Mouse (Mus musculus) ES-E14 (cell line): ENCODE data around the gene Ada. TPM values are rescaled to one million over a fixed set of nuclear protein-coding genes. Genes with fewer than 3 reads are reported as not detected.

ENCODE experiments used
- DNase-seq: peaks from one replicate; pipeline ENCODE4 v3.0.0-alpha.2; 2013; ENCODE audit warnings: low read depth, low spot score
- H3K27ac ChIP-seq: 2 replicates; pipeline ENCODE4 v1.5.1; 2012; ENCODE audit warnings: low read depth, mild to moderate bottlenecking, low read length, moderate library complexity, mixed read lengths; ENCODE audit not compliant: poor library complexity, insufficient read depth, severe bottlenecking
- H3K36me3 ChIP-seq: 2 replicates; pipeline ENCODE4 v1.6.1; 2012; ENCODE audit warnings: mild to moderate bottlenecking, low read length, moderate library complexity, mixed read lengths; ENCODE audit not compliant: control insufficient read depth, poor library complexity, insufficient read depth, severe bottlenecking
- H3K4me1 ChIP-seq, 2 experiments: fragments of 150-350 bp in 1 of 2; sonication (generic) in 1 of 2; 2 replicates each; pipeline ENCODE4 v1.6.1; 2012; ENCODE audit warnings: low read length in 2 of 2, mild to moderate bottlenecking in 1 of 2, mixed read lengths in 1 of 2; ENCODE audit not compliant: control insufficient read depth in 2 of 2, insufficient read depth in 2 of 2, poor library complexity in 1 of 2
- H3K4me3 ChIP-seq, 2 experiments: fragments of 150-350 bp in 1 of 2; sonication (generic) in 1 of 2; 2 replicates each; pipeline ENCODE4 v1.5.1; 2012; ENCODE audit warnings: low read length in 2 of 2, low read depth in 1 of 2, mild to moderate bottlenecking in 1 of 2, mixed read lengths in 1 of 2; ENCODE audit not compliant: insufficient read depth in 1 of 2, poor library complexity in 1 of 2, severe bottlenecking in 1 of 2
- H3K9ac ChIP-seq: 2 replicates; pipeline ENCODE4 v1.6.1; 2012; ENCODE audit warnings: low read depth, mild to moderate bottlenecking, low read length, mixed read lengths; ENCODE audit not compliant: poor library complexity, insufficient read depth, severe bottlenecking
- H3K9me3 ChIP-seq: fragments of 150-350 bp; sonication (generic); 2 replicates; pipeline ENCODE4 v1.6.1; 2012; ENCODE audit warnings: low read depth, mild to moderate bottlenecking, low read length; ENCODE audit not compliant: control insufficient read depth, insufficient read depth
- CHD2 ChIP-seq: IDR thresholded peaks from 2 replicates; pipeline ENCODE4 v1.6.1; 2014; ENCODE audit warnings: mild to moderate bottlenecking, low read depth, low read length, inconsistent platforms
- HCFC1 ChIP-seq: IDR thresholded peaks from 2 replicates; pipeline ENCODE4 v1.6.1; 2012; ENCODE audit warnings: low read length, inconsistent platforms, borderline replicate concordance; ENCODE audit not compliant: insufficient read depth
- MAFK ChIP-seq: IDR thresholded peaks from 2 replicates; pipeline ENCODE4 v1.6.1; 2014; ENCODE audit warnings: mild to moderate bottlenecking, low read depth, low read length, inconsistent platforms; ENCODE audit not compliant: insufficient read depth
- ZC3H11A ChIP-seq: IDR thresholded peaks from 2 replicates; pipeline ENCODE4 v1.6.1; 2012; ENCODE audit warnings: low read depth, mild to moderate bottlenecking, inconsistent platforms, low read length, borderline replicate concordance
- ZNF384 ChIP-seq: IDR thresholded peaks from 2 replicates; pipeline ENCODE4 v1.6.1; 2012; ENCODE audit warnings: low read depth, low read length, inconsistent platforms
- in situ Hi-C, 2 experiments: fragments of 600-800 bp; cut with MboI; formaldehyde crosslinking; loops; one replicate each; pipeline ENCODE4 v1.15.1; 2025; ENCODE audit warnings: low sequenced_read_pairs in 2 of 2, inconsistent platforms in 1 of 2; ENCODE audit not compliant: unreplicated experiment in 2 of 2
- total RNA-seq: library from RNA; depleted of rRNA; stranded (reverse); fragments of 300-350 nt; gene quantifications from 2 replicates; pipeline ENCODE4 v1.2.3, GENCODE M21; 2012; rRNA removed

The Ada gene
- 10.9 and 13.7 TPM in 2 replicates for total RNA-seq

GRCm38 (mm10) chr2:163749647-163750611, at the start of gene Ada:
Gene Ada, minus strand, starts transcription at chr2:163750239.
- in situ Hi-C loops: no loop called here
- peak within 1 kb of the TSS; percentile 73 to 88 for H3K4me3 ChIP-seq
- H3K27ac ChIP-seq: no peak within 1 kb of the TSS
- H3K4me1 ChIP-seq: peaks cover 0 to 2% of the 10 kb centered on the region in 2 experiments; a peak in 1 of 4 replicates
- TF ChIP-seq MAFK: no peak
- no peak for TF ChIP-seq ZNF384
- TF ChIP-seq CHD2: no peak
- TF ChIP-seq ZC3H11A: no peak
- TF ChIP-seq HCFC1: no peak
- no peaks in the 10 kb centered on the region for H3K9me3 ChIP-seq
- DNase-seq: peak; percentile 43
- peak within 1 kb of the TSS; percentile 78 for H3K9ac ChIP-seq
- no peaks in the 10 kb centered on the region for H3K36me3 ChIP-seq

GRCm38 (mm10) chr2:163798411-163798810, 48.4 kb upstream of the Ada start:
- H3K4me1 ChIP-seq: no peaks in the 10 kb centered on the region
- in situ Hi-C loops: no loop called here

GRCm38 (mm10) chr2:163788484-163788883, 38.4 kb upstream of the Ada start:
- in situ Hi-C loops: no loop called here
- no peak for TF ChIP-seq MAFK
- DNase-seq: peak; percentile 34
- Histone ChIP-seq H3K9ac (no peak overlapping the region), H3K9me3 (no peaks in the 10 kb centered on the region), H3K27ac (no peak overlapping the region), H3K4me1 (no peaks in the 10 kb centered on the region), H3K4me3 (no peak overlapping the region), H3K36me3 (no peaks in the 10 kb centered on the region)

More at GRCm38 (mm10) chr2:163798411-163798810, 48.4 kb upstream of the Ada start:
- H3K9me3 ChIP-seq: no peaks in the 10 kb centered on the region
- TF ChIP-seq MAFK (no peak), CHD2 (no peak), ZC3H11A (no peak), ZNF384 (no peak), HCFC1 (no peak)
- no peak for DNase-seq
- H3K9ac ChIP-seq: no peak overlapping the region
- no peak overlapping the region for H3K4me3 ChIP-seq
- no peaks in the 10 kb centered on the region for H3K36me3 ChIP-seq
- no peak overlapping the region for H3K27ac ChIP-seq

GRCm38 (mm10) chr2:163787709-163788108, 37.7 kb upstream of the Ada start:
- H3K36me3 ChIP-seq: no peaks in the 10 kb centered on the region
- no peak overlapping the region for H3K9ac ChIP-seq
- no peak overlapping the region for H3K27ac ChIP-seq
- peak; percentile 37 for DNase-seq
- no peaks in the 10 kb centered on the region for H3K4me1 ChIP-seq
- no peaks in the 10 kb centered on the region for H3K9me3 ChIP-seq
- TF ChIP-seq ZC3H11A (peak; percentile 26; the same call in 1 of the 2 replicates), MAFK (no peak)
- H3K4me3 ChIP-seq: no peak overlapping the region
- in situ Hi-C loops: no loop called here
